In the genomic region with DNA sequence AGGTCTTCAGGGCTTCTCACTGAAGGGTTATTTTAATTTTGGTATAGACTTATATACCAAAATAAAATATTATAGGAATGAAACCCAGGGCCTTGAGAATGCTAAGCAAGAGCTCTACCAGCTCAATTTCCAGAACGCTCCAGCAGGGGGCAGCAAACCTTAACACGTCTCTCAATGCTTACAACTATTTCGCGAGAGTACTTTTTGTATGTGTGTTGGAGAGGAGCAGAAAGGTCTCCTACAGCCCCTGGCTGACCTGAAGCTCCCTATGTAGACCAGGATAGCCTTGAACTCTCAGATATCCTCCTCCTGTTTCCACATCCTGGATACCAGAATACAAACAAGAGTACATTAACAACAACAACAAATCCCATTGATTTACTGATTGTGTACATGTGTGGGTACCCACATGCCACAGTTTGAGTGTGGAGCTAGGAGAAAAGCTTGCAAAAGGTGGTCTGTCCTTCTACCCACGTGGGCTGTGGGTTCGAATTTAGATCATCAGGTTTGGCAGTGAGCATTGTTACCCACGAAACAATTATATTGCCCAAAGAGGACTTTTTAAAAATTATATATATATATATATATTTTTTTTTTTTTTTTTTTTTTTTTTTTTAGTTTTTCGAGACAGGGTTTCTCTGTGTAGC, we compare ENCODE assay signal across 8 mouse cellular contexts. TPM values are rescaled to one million over a fixed set of nuclear protein-coding genes. Genes with fewer than 3 reads are reported as not detected.
DNase-seq lines count a peak whose midpoint lies in the region; ATAC-seq and TF ChIP-seq lines count a peak whose summit lies in the region.

No protein-coding gene starts in this region.

- peak; percentile 78 for TF ChIP-seq CTCF in cortical plate, adult 2 months (IDR thresholded peaks at IDR 0.05; ENCODE audit: extremely low read depth, insufficient read depth, low read length)

- no peak overlapping the region for H3K4me2 ChIP-seq in kidney, embryonic 15.5 days
- no peak overlapping the region for H3K4me2 ChIP-seq in limb, embryonic 13.5 days (replicated peaks)

- ATAC-seq in kidney, embryonic 15.5 days (replicated peaks; ENCODE audit: low FRiP score) = no peak
- ATAC-seq in limb, embryonic 13.5 days (ENCODE audit: low FRiP score, low read depth) = 0 out of 2 replicates have a peak, but pooled peaks have one; percentile 18

- no peak overlapping the region for H3K27ac ChIP-seq in kidney, embryonic 15.5 days
- H3K27ac ChIP-seq in cortical plate, adult 2 months (ENCODE audit: insufficient read depth, low read length) = no peak overlapping the region
- H3K27ac ChIP-seq in limb, embryonic 13.5 days = no peak overlapping the region

- peak; percentile 88 for DNase-seq in kidney, adult 18-20 months
- peak; percentile 73 to 94 for DNase-seq in adrenal gland, adult (ENCODE audit: inconsistent age in 2 of 2, low spot score in 1 of 2)
- peak; percentile 81 for DNase-seq in hindlimb bud, embryonic 11.5 days (ENCODE audit: extremely low spot score, low read depth, low spot score)
- peak; percentile 62 for DNase-seq in retina, adult 2 months (ENCODE audit: low read depth, low spot score)
- peak; percentile 48 to 67 for DNase-seq in urinary bladder, adult 18-20 months (ENCODE audit: low spot score in 2 of 2)

- peaks cover 19% of the 10 kb centered on the region for H3K4me1 ChIP-seq in kidney, embryonic 15.5 days
- no peaks in the 10 kb centered on the region for H3K4me1 ChIP-seq in cortical plate, adult 2 months (ENCODE audit: control insufficient read depth, insufficient read depth, low read length)
- peaks cover 11% of the 10 kb centered on the region for H3K4me1 ChIP-seq in limb, embryonic 13.5 days

- no peaks in the 10 kb centered on the region for H3K36me3 ChIP-seq in kidney, embryonic 15.5 days
- H3K36me3 ChIP-seq in limb, embryonic 13.5 days = no peaks in the 10 kb centered on the region

- TF ChIP-seq POLR2A in cortical plate, adult 2 months (IDR thresholded peaks at IDR 0.05; ENCODE audit: extremely low read depth, insufficient read depth, low read length) = no peak

- H3K27me3 ChIP-seq in kidney, embryonic 15.5 days = no peaks in the 10 kb centered on the region; the same call in 1 of the 2 replicates
- H3K27me3 ChIP-seq in limb, embryonic 13.5 days = no peaks in the 10 kb centered on the region

- H3K4me3 ChIP-seq in kidney, embryonic 15.5 days (replicated peaks) = no peak overlapping the region
- no peak overlapping the region for H3K4me3 ChIP-seq in cortical plate, adult 2 months (ENCODE audit: insufficient read depth, low read length)
- no peak overlapping the region for H3K4me3 ChIP-seq in limb, embryonic 13.5 days

- H3K9me3 ChIP-seq in kidney, embryonic 15.5 days (replicated peaks) = no peaks in the 10 kb centered on the region
- 0 out of 2 replicates have a peak, but pooled peaks cover 4% of the 10 kb centered on the region for H3K9me3 ChIP-seq in limb, embryonic 13.5 days

- 21% methylated on average over 7 of the region's 8 CpGs for WGBS in kidney, embryonic 15.5 days
- 21% methylated on average over 7 of the region's 8 CpGs for WGBS in limb, embryonic 13.5 days

- H3K9ac ChIP-seq in kidney, embryonic 15.5 days = no peak overlapping the region
- H3K9ac ChIP-seq in limb, embryonic 13.5 days = no peak overlapping the region

RNA-seq across cellular contexts. Expression of a gene that starts 4.9 kb away (rescaled TPM):
- polyA plus RNA-seq in kidney, embryonic 15.5 days (2015; fragmentation: Nextera tagmentation; extraction: Ambion mirVana) = 180 and 185 TPM in 2 replicates
- polyA plus RNA-seq in cortical plate, adult 2 months (2012; rRNA removed) = 5.5 and 7.1 TPM in 2 replicates
- polyA plus RNA-seq in limb, embryonic 13.5 days (2015; fragmentation: Nextera tagmentation; extraction: Ambion mirVana) = 143 and 149 TPM in 2 replicates

RNA-seq across cellular contexts. Expression of a gene that starts 30.2 kb away (rescaled TPM):
- 5.9 and 12.6 TPM in 2 replicates for polyA plus RNA-seq in kidney, embryonic 15.5 days (2015; fragmentation: Nextera tagmentation; extraction: Ambion mirVana)
- 3.1 and 3.2 TPM in 2 replicates for polyA plus RNA-seq in cortical plate, adult 2 months (2012; rRNA removed)
- 1.0 and 1.2 TPM in 2 replicates for polyA plus RNA-seq in limb, embryonic 13.5 days (2015; fragmentation: Nextera tagmentation; extraction: Ambion mirVana)

RNA-seq across cellular contexts. Expression of a gene that starts 49.6 kb away (rescaled TPM):
- 33.8 and 39.4 TPM in 2 replicates for polyA plus RNA-seq in kidney, embryonic 15.5 days (2015; fragmentation: Nextera tagmentation; extraction: Ambion mirVana)
- 0.76 and 1.1 TPM in 2 replicates for polyA plus RNA-seq in cortical plate, adult 2 months (2012; rRNA removed)
- 36.2 and 37.5 TPM in 2 replicates for polyA plus RNA-seq in limb, embryonic 13.5 days (2015; fragmentation: Nextera tagmentation; extraction: Ambion mirVana)

Comparison
In these comparisons a context has a peak if more than half of its experiments do, and no peak if none do; other contexts are left out.
1. RNA of a gene that starts 4.9 kb away (polyA plus RNA-seq): 180 to 185 TPM in kidney, embryonic 15.5 days and 143 to 149 TPM in limb, embryonic 13.5 days; 5.5 to 7.1 TPM in cortical plate, adult 2 months; every median in the first group is over 10 times any median in the second.
2. RNA of a gene that starts 49.6 kb away (polyA plus RNA-seq): 33.8 to 39.4 TPM in kidney, embryonic 15.5 days and 36.2 to 37.5 TPM in limb, embryonic 13.5 days; 0.76 to 1.1 TPM in cortical plate, adult 2 months; every median in the first group is over 10 times any median in the second.
3. Peak in every context shown above with its lines, with median percentiles within 50 percentile points of each other: DNase-seq.